Mouse (Mus musculus) megakaryocyte, embryonic 14.5 days (primary cell): ENCODE data around the gene Lrrc37a. TPM values are rescaled to one million over a fixed set of nuclear protein-coding genes. Genes with fewer than 3 reads are reported as not detected.
A peak's percentile ranks its signal among the peaks of the same experiment; 100 is the strongest.
"Not testable (repeated sequence)": the region's sequence is repeated elsewhere in the genome, so short reads cannot be mapped to it uniquely, and the experiment has no call there.

Experiments used
- H3K27me3 ChIP-seq: replicated peaks from 2 replicates; pipeline ENCODE3; 2012; ENCODE audit warnings: inconsistent platforms
- H3K36me3 ChIP-seq: replicated peaks from 2 replicates; pipeline ENCODE3; 2012; ENCODE audit warnings: low read length, inconsistent platforms, mixed read lengths
- H3K4me1 ChIP-seq: 2 replicates; pipeline ENCODE4 v1.6.1; 2012; ENCODE audit warnings: inconsistent platforms
- H3K4me3 ChIP-seq: replicated peaks from 2 replicates; pipeline ENCODE3; 2012; ENCODE audit warnings: moderate library complexity, mild to moderate bottlenecking, inconsistent platforms
- H3K9me3 ChIP-seq: 2 replicates; pipeline ENCODE4 v1.6.1; 2012; ENCODE audit warnings: inconsistent platforms
- FLI1 ChIP-seq: IDR thresholded peaks from 2 replicates; pipeline ENCODE4 v1.6.1; 2012; ENCODE audit warnings: low read length, inconsistent platforms, mixed read lengths
- GATA1 ChIP-seq: IDR thresholded peaks from 3 replicates; pipeline ENCODE4 v1.6.1; 2012; ENCODE audit warnings: mixed read lengths, low read length, inconsistent platforms, borderline replicate concordance
- polyA plus RNA-seq: library from polyadenylated mRNA; stranded (reverse); fragments of >175 nt; gene quantifications from 2 replicates; pipeline ENCODE4 v1.2.3, GENCODE M21; 2012; ENCODE audit warnings: low replicate concordance; ENCODE audit not compliant: insufficient read depth

Lrrc37a gene
- not detected in 2 replicates for polyA plus RNA-seq

- Histone ChIP-seq H3K9me3 (no peaks in the 10 kb centered on the region), H3K4me3 (no peak within 1 kb of the TSS), H3K4me1 (no peaks in the 10 kb centered on the region), H3K27me3 (peaks cover 30% of the 10 kb centered on the region), H3K36me3 (no peaks in the 10 kb centered on the region)
- TF ChIP-seq FLI1 = no peak
These were observed at the start of gene Lrrc37a for GRCm38 (mm10) chr11:103504497-103504896. Gene Lrrc37a, minus strand, starts transcription at chr11:103504597.

GRCm38 (mm10) chr11:103534973-103535372, 30.6 kb upstream of the Lrrc37a start:
- not testable (repeated sequence) for H3K9me3 ChIP-seq

GRCm38 (mm10) chr11:103512111-103512510, 7.7 kb upstream of the Lrrc37a start:
- no peaks in the 10 kb centered on the region for H3K4me1 ChIP-seq
- no peak overlapping the region for H3K4me3 ChIP-seq
- H3K36me3 ChIP-seq = no peaks in the 10 kb centered on the region
- no peaks in the 10 kb centered on the region for H3K9me3 ChIP-seq
- peaks cover 4% of the 10 kb centered on the region for H3K27me3 ChIP-seq
- TF ChIP-seq FLI1 = no peak
- no peak for TF ChIP-seq GATA1

More at GRCm38 (mm10) chr11:103534973-103535372, 30.6 kb upstream of the Lrrc37a start:
- H3K27me3 ChIP-seq = peaks cover 15% of the 10 kb centered on the region
- not testable (repeated sequence) for H3K4me3 ChIP-seq, H3K4me1 ChIP-seq, H3K36me3 ChIP-seq

GRCm38 (mm10) chr11:103464443-103464842, 40.0 kb downstream of the Lrrc37a start:
- H3K27me3 ChIP-seq = peaks cover 6% of the 10 kb centered on the region
- no peak for TF ChIP-seq GATA1
- TF ChIP-seq FLI1 = no peak
- H3K4me3 ChIP-seq = no peak overlapping the region
- H3K4me1 ChIP-seq = no peaks in the 10 kb centered on the region
- no peaks in the 10 kb centered on the region for H3K36me3 ChIP-seq
- 0 out of 2 replicates have a peak, but pooled peaks cover 5% of the 10 kb centered on the region for H3K9me3 ChIP-seq

- H3K36me3 ChIP-seq, H3K4me3 ChIP-seq, H3K4me1 ChIP-seq, H3K27me3 ChIP-seq: not testable (repeated sequence)
- peaks cover 14% of the 10 kb centered on the region for H3K9me3 ChIP-seq
These were observed 53.3 kb downstream of the Lrrc37a start for GRCm38 (mm10) chr11:103451105-103451504.

- not testable (repeated sequence) for H3K27me3 ChIP-seq, H3K4me1 ChIP-seq, H3K4me3 ChIP-seq, H3K36me3 ChIP-seq
- H3K9me3 ChIP-seq = peaks cover 17% of the 10 kb centered on the region
These were observed 54.7 kb downstream of the Lrrc37a start for GRCm38 (mm10) chr11:103449721-103450120.

- TF ChIP-seq GATA1 = no peak
- TF ChIP-seq FLI1 = no peak
- peaks cover 5% of the 10 kb centered on the region for H3K27me3 ChIP-seq
- peaks cover 26% of the 10 kb centered on the region for H3K9me3 ChIP-seq
- H3K36me3 ChIP-seq = no peaks in the 10 kb centered on the region
- no peak overlapping the region for H3K4me3 ChIP-seq
- H3K4me1 ChIP-seq = peaks cover under 1% of the 10 kb centered on the region; the same call in 1 of the 2 replicates
These were observed 60.7 kb downstream of the Lrrc37a start for GRCm38 (mm10) chr11:103443678-103444077.

- H3K4me1 ChIP-seq = peaks cover 31% of the 10 kb centered on the region
- peak overlapping the region; percentile 75 for H3K4me3 ChIP-seq
- peaks cover 49% of the 10 kb centered on the region for H3K9me3 ChIP-seq
- H3K27me3 ChIP-seq = peaks cover 2% of the 10 kb centered on the region
- H3K36me3 ChIP-seq = peaks cover 19% of the 10 kb centered on the region
- TF ChIP-seq GATA1 (peak; percentile 91; the same call in 2 of the 3 replicates), FLI1 (peak; percentile 83)
These were observed 68.1 kb downstream of the Lrrc37a start for GRCm38 (mm10) chr11:103436282-103436681.

GRCm38 (mm10) chr11:103425031-103425430, 79.4 kb downstream of the Lrrc37a start:
- H3K4me3 ChIP-seq = no peak overlapping the region
- H3K4me1 ChIP-seq = peaks cover 21% of the 10 kb centered on the region
- TF ChIP-seq GATA1 = no peak
- TF ChIP-seq FLI1 = no peak
- no peaks in the 10 kb centered on the region for H3K9me3 ChIP-seq
- H3K27me3 ChIP-seq = peaks cover 25% of the 10 kb centered on the region
- no peaks in the 10 kb centered on the region for H3K36me3 ChIP-seq

- H3K4me3 ChIP-seq = no peak overlapping the region
- no peaks in the 10 kb centered on the region; the same call in 1 of the 2 replicates for H3K9me3 ChIP-seq
- peaks cover 26% of the 10 kb centered on the region for H3K4me1 ChIP-seq
- H3K27me3 ChIP-seq = peaks cover 13% of the 10 kb centered on the region
- no peaks in the 10 kb centered on the region for H3K36me3 ChIP-seq
- TF ChIP-seq GATA1 (no peak), FLI1 (no peak)
These were observed 84.7 kb downstream of the Lrrc37a start for GRCm38 (mm10) chr11:103419667-103420066.

- Histone ChIP-seq H3K27me3 (peaks cover 15% of the 10 kb centered on the region), H3K9me3 (no peaks in the 10 kb centered on the region; the same call in 1 of the 2 replicates), H3K36me3 (no peaks in the 10 kb centered on the region), H3K4me3 (peak overlapping the region; percentile 25), H3K4me1 (peaks cover 26% of the 10 kb centered on the region)
- no peak for TF ChIP-seq FLI1
- no peak for TF ChIP-seq GATA1
These were observed 85.2 kb downstream of the Lrrc37a start for GRCm38 (mm10) chr11:103419226-103419625.
